Mouse (Mus musculus) intestine, postnatal 0 days (tissue): ENCODE results near the gene Gm42957. TPM values are rescaled to one million over a fixed set of nuclear protein-coding genes. Genes with fewer than 3 reads are reported as not detected.

Source experiments
- ATAC-seq: fragments of 200-750 bp; cut with Nextera tagmentation; 2 replicates; pipeline ENCODE4 v1.8.0; 2017; ENCODE audit warnings: mild to moderate bottlenecking, moderate TSS enrichment, moderate library complexity
- H3K27ac ChIP-seq: fragments of 300-500 bp; sonication (generic); 2 replicates; pipeline ENCODE4 v1.5.1; 2014; ENCODE audit warnings: mild to moderate bottlenecking, low read depth, low read length, moderate library complexity
- H3K27me3 ChIP-seq: fragments of 300-500 bp; sonication (generic); replicated peaks from 2 replicates; pipeline ENCODE4 v1.6.1; 2014; ENCODE audit warnings: low read length, mixed read lengths; ENCODE audit not compliant: control insufficient read depth, insufficient read depth
- H3K36me3 ChIP-seq: fragments of 300-500 bp; sonication (generic); 2 replicates; pipeline ENCODE4 v1.6.1; 2014; ENCODE audit warnings: mild to moderate bottlenecking, moderate library complexity; ENCODE audit not compliant: control insufficient read depth, insufficient read depth
- H3K4me1 ChIP-seq: fragments of 300-500 bp; sonication (generic); replicated peaks from 2 replicates; pipeline ENCODE4 v1.6.1; 2014; ENCODE audit warnings: antibody characterized with exemption, low read length, mixed read lengths; ENCODE audit not compliant: control insufficient read depth, insufficient read depth
- H3K4me2 ChIP-seq: fragments of 300-500 bp; sonication (generic); replicated peaks from 2 replicates; pipeline ENCODE4 v1.6.1; 2014; ENCODE audit warnings: low read depth, mild to moderate bottlenecking, moderate library complexity
- H3K4me3 ChIP-seq: fragments of 300-500 bp; sonication (generic); 2 replicates; pipeline ENCODE4 v1.5.1; 2014; ENCODE audit warnings: low read depth, low read length
- H3K9ac ChIP-seq: fragments of 300-500 bp; sonication (generic); 2 replicates; pipeline ENCODE4 v1.6.1; 2014; ENCODE audit warnings: mild to moderate bottlenecking, low read depth, low read length
- H3K9me3 ChIP-seq: fragments of 300-500 bp; sonication (generic); 2 replicates; pipeline ENCODE4 v1.6.1; 2016; ENCODE audit warnings: mixed run types; ENCODE audit not compliant: control insufficient read depth
- CTCF ChIP-seq: sonication (generic); IDR thresholded peaks from 2 replicates; pipeline ENCODE4 v1.5.1; 2016; ENCODE audit warnings: low read depth, mild to moderate bottlenecking, control low read depth, antibody characterized with exemption, moderate library complexity
- WGBS: fragments of 180-500 bp; shearing (Covaris S2); extraction: QIAGEN DNeasy Blood & Tissue Kit; methylation state at CpG from one replicate; pipeline ENCODE4 v1.1.7; 2014; 5-methylcytosine and 5-hydroxymethylcytosine counted together
- polyA plus RNA-seq: library from polyadenylated mRNA; unstranded; fragments of >200 nt; fragmentation: Nextera tagmentation; extraction: Ambion mirVana; gene quantifications from 2 replicates; pipeline ENCODE4 v1.2.1, GENCODE M21; 2015

Gm42957 gene
- polyA plus RNA-seq = not detected in 2 replicates

- 2% methylated on average over 60 of the region's 60 CpGs for WGBS
- peak within 1 kb of the TSS; percentile 85 for H3K4me3 ChIP-seq
- peak within 1 kb of the TSS; percentile 84 for H3K4me2 ChIP-seq
- peak; percentile 70 for TF ChIP-seq CTCF
- H3K9me3 ChIP-seq = no peaks in the 10 kb centered on the region
- ATAC-seq = peak; percentile 80
- H3K36me3 ChIP-seq = peaks cover 27% of the 10 kb centered on the region
- no peaks in the 10 kb centered on the region for H3K4me1 ChIP-seq
- H3K27me3 ChIP-seq = no peaks in the 10 kb centered on the region
- H3K27ac ChIP-seq = peak within 1 kb of the TSS; percentile 78
- H3K9ac ChIP-seq = peak within 1 kb of the TSS; percentile 90
Observed at GRCm38 (mm10) chr3:96634928-96635879, at the start of gene Gm42957, which contains the start of gene Pex11b. TSS of gene Gm42957 (plus strand) at chr3:96635474. TSS of gene Pex11b (plus strand) at chr3:96635376.

- H3K36me3 ChIP-seq = no peaks in the 10 kb centered on the region
- H3K4me3 ChIP-seq = no peak overlapping the region
- WGBS = 77% methylated on average over 4 of the region's 4 CpGs
- H3K9me3 ChIP-seq = no peaks in the 10 kb centered on the region
- H3K27me3 ChIP-seq = peaks cover 3% of the 10 kb centered on the region; the same call in 1 of the 2 replicates
- no peak overlapping the region for H3K27ac ChIP-seq
- no peak for ATAC-seq
- H3K4me1 ChIP-seq = 0 out of 2 replicates have a peak, but pooled peaks cover 4% of the 10 kb centered on the region
- H3K9ac ChIP-seq = no peak overlapping the region
- no peak for TF ChIP-seq CTCF
- no peak overlapping the region for H3K4me2 ChIP-seq
Observed at GRCm38 (mm10) chr3:96590657-96591056, 44.6 kb upstream of the Gm42957 start.

- Histone ChIP-seq H3K36me3 (no peaks in the 10 kb centered on the region), H3K27me3 (peaks cover 25% of the 10 kb centered on the region), H3K27ac (peak overlapping the region; percentile 68), H3K4me1 (peaks cover 12% of the 10 kb centered on the region; the same call in 1 of the 2 replicates), H3K9ac (peak overlapping the region; percentile 75), H3K4me2 (peak overlapping the region; percentile 83), H3K4me3 (peak overlapping the region; percentile 75), H3K9me3 (no peaks in the 10 kb centered on the region)
- no peak for TF ChIP-seq CTCF
- ATAC-seq = no peak
- WGBS = 1% methylated on average over 10 of the region's 10 CpGs
Observed at GRCm38 (mm10) chr3:96593374-96593773, 41.9 kb upstream of the Gm42957 start.

GRCm38 (mm10) chr3:96593790-96594560, 41.3 kb upstream of the Gm42957 start, which contains the start of gene Polr3gl:
TSS of gene Polr3gl (minus strand) at chr3:96594181.
- under 1% methylated on average over 38 of the region's 38 CpGs for WGBS
- Histone ChIP-seq H3K36me3 (no peaks in the 10 kb centered on the region), H3K27ac (peak within 1 kb of the TSS; percentile 68), H3K9me3 (no peaks in the 10 kb centered on the region), H3K4me3 (peak within 1 kb of the TSS; percentile 75), H3K4me2 (peak within 1 kb of the TSS; percentile 83), H3K9ac (peak within 1 kb of the TSS; percentile 75), H3K27me3 (peaks cover 30% of the 10 kb centered on the region), H3K4me1 (peaks cover 12% of the 10 kb centered on the region; the same call in 1 of the 2 replicates)
- peak; percentile 91 for ATAC-seq
- peak; percentile 51 for TF ChIP-seq CTCF

GRCm38 (mm10) chr3:96594851-96595250, 40.4 kb upstream of the Gm42957 start:
- ATAC-seq = no peak
- Histone ChIP-seq H3K36me3 (no peaks in the 10 kb centered on the region), H3K27ac (no peak overlapping the region), H3K27me3 (peaks cover 37% of the 10 kb centered on the region), H3K4me2 (no peak overlapping the region), H3K4me1 (peaks cover 12% of the 10 kb centered on the region; the same call in 1 of the 2 replicates), H3K9me3 (no peaks in the 10 kb centered on the region), H3K4me3 (no peak overlapping the region), H3K9ac (no peak overlapping the region)
- no peak for TF ChIP-seq CTCF
- WGBS = 73% methylated on average over 5 of the region's 5 CpGs

GRCm38 (mm10) chr3:96595661-96596060, 39.6 kb upstream of the Gm42957 start:
- no peak for TF ChIP-seq CTCF
- peaks cover 42% of the 10 kb centered on the region for H3K27me3 ChIP-seq
- H3K9ac ChIP-seq = no peak overlapping the region
- no peak overlapping the region for H3K27ac ChIP-seq
- peaks cover 12% of the 10 kb centered on the region; the same call in 1 of the 2 replicates for H3K4me1 ChIP-seq
- ATAC-seq = no peak
- WGBS = 27% methylated on average over 6 of the region's 6 CpGs
- no peaks in the 10 kb centered on the region for H3K9me3 ChIP-seq
- peak overlapping the region; percentile 71; the same call in 1 of the 2 replicates for H3K4me2 ChIP-seq
- no peak overlapping the region for H3K4me3 ChIP-seq
- no peaks in the 10 kb centered on the region for H3K36me3 ChIP-seq
